Mouse (Mus musculus) retina, embryonic 14.5 days (tissue): Measurements from ENCODE around the gene Smad5.

Experiments
- DNase-seq: peaks from one replicate; pipeline ENCODE4 v3.0.0-alpha.2; 2015; ENCODE audit warnings: low spot score

The Smad5 gene

DNA sequence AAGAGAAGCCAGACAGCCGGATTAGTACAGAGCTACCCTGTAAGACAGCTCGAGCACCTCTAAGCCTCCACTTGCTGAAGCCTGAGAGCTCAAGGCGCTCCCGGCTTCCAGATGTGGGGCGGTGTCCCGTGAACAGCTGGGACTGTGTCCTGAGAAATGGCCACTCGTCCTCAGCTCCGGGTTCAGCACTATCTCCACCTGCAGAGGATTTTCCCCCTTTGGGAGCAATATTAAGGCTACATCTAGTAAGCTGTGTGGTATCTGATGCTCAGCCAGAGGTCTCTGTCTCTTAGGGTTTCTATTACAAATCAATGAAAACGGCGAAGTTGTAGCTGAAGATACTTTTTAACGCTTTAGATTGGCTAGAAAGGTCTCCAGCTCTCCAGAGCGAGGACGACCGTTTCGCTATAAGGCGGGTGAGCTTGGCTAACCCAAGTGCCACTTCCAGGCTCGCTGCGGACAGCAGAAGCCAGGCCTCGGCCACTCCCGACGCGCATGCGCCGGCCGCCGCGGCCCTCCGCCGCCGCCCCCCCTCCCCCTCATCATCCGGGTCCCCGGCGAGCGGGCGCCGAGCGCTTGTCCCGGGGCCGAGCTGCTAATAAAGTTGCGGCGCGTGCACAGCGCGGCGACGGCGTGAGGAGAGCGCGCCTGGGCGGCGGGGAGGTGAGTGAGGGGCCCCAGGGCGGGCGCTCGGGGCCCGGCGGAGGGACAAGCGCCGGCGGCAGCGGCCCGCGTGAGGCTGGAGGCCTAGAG, at the start of gene Smad5:
TSS of gene Smad5 (plus strand) at position 542 of the 753 bp plus-strand sequence.
- DNase-seq: peak; percentile 95

GRCm38 (mm10) chr13:56654176-56654575, 48.6 kb upstream of the Smad5 start:
- DNase-seq: no peak

- peak; percentile 88 for DNase-seq
Measured at GRCm38 (mm10) chr13:56657946-56658512, 44.8 kb upstream of the Smad5 start.

- no peak for DNase-seq
Measured at GRCm38 (mm10) chr13:56658931-56659330, 43.9 kb upstream of the Smad5 start.

DNA sequence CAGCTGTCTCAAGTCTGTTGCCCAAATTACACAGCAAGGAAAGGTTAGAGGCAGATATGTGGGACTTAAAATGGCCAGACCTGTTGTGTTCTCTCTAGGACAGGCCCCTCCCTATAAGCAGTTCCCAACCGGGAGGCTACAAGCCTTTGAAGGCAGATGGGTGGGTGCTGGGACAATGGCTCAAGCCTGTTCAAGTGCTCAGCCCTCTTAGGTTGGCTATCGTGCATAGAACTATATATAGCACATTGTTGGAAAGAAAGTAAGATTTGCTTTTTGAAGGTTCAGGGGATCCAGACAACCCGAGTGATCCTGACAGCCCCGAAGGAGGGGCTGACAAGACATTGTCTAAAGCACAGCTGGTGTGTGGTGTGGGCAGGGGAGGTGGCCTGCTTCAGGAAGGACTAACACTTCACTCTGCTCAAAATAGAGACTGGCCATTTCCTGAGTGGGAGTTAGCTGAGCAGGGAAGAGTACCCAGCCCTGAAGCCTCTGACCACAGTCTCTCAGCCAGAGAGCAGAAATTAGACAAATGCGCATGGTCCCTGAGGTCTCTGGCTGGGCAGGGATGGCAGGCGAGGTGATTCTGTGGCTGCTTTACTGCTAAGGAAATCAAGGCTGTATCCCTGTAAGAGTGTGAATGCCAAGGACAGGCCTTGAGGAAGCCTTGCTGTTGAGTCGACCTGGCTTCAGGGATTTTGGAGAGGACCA, 40.7 kb upstream of the Smad5 start:
- no peak for DNase-seq

DNA sequence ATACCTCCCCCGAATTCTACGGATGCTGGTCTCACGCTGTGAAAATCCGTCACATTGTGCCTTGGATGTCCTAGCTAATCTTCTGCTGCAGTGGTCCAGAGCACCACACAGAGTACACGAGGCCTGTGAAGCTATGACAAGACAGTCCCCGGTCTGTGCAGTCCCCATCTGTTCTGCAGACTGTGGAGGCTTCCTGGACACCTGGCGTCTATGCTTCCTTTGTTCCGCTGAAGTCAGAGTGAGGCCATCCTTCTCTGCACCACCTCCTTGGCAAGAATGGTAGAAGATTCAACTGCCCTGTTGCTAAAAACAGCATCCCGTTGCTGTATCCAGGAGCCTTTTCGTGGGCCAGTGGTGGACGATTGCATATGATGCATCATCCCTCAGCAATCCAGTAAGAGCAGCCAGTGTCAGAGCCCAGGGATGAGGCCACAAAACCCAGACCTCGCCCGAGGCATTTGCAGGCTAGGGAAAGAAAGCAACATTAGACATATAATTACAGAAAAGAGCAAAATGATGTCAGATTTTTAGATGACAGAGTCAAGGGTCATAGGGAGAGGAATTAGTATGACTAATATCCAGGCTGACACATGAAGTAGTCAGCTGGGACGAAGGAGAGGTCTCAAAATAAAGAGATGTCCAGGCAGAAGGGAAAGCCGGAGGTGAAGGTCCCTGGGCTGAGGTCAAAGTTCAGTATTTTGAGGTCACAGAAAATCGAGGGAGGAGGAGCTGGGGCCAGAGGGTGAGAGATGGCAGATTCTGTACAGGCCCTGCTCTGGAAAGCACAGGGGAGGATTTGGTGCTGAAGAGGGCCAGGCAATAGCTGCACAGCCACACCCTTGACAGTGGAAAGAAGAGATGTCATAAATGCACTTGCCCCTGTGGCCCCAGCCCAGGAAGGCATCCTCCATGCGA, 38.3 kb upstream of the Smad5 start:
- no peak for DNase-seq

DNA sequence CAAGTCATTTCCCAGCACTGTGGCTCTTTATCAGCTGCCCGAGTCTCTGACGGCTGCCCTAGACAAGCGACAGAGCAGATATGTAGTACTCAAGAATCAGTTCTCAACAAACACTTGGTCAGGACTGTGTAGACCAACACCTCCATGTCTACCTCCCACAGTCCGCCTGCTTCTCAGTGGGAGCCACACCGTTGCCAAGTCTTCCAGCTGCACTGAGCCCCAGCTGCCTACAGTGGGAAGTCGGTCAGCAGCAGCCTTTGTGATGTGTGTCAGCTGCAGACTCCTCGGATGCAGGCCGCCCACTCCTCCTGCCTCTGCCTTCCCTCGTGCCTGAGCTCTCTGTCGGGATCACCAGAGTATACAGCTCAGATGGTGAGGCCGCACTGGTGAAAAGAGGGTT, 31.6 kb upstream of the Smad5 start:
- no peak for DNase-seq

GRCm38 (mm10) chr13:56677731-56678130, 25.1 kb upstream of the Smad5 start:
- no peak for DNase-seq

DNA sequence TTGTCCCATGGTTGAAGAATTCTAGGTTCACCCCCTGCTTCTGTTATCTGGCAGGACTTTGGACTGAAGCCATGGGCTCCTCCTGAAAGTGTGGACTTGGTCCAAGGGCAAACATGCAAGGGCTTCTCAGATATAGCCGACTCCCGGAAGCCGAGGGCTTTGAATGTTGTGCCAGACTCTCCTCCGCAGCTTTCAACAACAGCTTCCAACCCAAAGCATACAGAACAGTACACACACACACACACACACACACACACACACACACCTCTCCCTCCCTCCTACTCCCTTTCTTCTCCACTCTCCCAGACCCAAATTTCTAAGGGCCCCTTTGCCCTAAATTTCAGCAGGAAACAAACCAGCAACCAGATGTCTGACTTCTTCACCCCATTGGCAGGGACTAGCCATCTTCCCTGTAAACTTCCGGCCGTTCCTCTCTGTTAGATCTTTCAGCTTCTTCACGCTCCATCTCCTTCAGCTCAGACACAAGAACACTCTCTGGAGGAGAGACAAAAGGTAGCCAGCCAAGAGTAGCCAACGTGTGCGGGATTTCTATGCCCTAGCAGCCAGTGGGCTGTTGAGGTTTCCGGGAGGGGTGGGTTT, 24.5 kb upstream of the Smad5 start:
- peak; percentile 34 for DNase-seq

DNA sequence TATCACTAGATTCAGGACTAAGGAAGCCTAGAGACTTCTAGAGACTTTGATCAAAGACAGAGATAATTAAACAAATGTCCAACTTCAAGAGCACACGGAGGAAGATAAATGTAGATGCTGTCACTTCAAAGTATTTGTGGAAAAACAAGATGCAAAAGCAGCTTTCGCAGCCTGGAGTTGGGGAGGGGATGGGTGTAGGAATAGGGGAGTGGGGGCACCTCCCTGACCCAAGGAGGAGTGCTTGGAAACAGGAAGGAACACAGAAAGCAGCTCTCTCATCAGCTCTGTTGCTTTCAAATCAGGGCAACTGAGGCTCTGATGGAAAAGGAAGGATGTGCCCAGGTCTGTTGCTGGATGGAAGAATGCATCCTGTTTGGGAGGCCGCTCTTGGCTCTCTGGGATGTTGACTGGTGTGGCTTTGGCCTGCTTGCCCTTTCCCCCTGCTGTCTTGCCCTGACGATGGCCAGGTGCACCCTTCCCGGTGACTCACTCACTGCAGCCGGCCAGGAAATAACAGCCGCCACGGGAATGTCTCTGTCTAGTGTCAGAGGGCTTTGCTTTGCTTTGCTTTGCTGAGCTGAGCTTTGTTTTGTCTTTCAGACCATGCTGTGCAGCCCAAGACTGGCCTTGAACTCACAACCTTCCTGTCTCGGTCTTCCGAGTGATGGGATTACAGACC, 23.8 kb upstream of the Smad5 start:
- DNase-seq: no peak

DNA sequence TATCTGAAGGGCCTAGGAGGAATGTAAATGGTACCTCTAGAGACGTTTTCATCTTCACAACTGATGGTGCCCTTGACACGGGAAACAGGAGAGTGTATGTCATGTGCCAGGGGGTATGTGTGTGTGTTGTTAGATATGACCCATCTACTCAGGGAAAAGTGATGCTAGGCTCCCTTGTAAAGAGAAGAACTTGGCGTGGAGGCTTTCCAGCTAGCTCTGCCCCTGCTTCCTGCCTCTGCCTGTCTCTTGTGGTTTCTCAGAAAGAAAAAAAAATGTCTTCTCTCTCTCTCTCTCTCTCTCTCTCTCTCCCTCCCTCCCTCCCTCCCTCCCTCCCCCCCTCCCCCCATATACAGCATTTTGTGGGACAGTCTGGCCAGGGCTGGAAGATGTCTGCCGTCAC, 20.9 kb upstream of the Smad5 start:
- no peak for DNase-seq

- no peak for DNase-seq
Measured at GRCm38 (mm10) chr13:56682326-56682725, 20.5 kb upstream of the Smad5 start.

GRCm38 (mm10) chr13:56683306-56683705, 19.5 kb upstream of the Smad5 start:
- DNase-seq: no peak

GRCm38 (mm10) chr13:56692011-56692410, 10.8 kb upstream of the Smad5 start:
- no peak for DNase-seq

GRCm38 (mm10) chr13:56692644-56693043, 10.2 kb upstream of the Smad5 start:
- DNase-seq: no peak

DNA sequence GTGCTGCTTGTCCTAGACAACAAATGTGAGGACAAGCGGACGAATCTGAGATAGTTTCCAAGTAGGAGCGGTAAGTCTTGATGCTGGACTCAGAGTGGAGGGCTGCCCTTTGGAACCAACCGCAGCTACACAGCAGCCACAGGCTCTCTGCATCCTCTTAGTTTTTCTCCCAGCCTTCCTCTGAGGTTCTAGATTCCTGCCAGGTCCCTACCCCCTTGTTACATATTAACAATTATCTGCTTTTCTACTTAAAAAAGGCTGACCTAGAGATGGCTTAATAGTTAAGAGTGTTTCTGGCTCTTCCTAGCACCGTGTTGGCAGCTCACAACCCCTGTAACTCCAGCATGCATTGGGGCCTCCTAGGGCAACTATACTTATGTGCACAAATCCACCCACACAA, 7.1 kb upstream of the Smad5 start:
- DNase-seq: no peak

- no peak for DNase-seq
Measured at GRCm38 (mm10) chr13:56696699-56697098, 6.1 kb upstream of the Smad5 start.

GRCm38 (mm10) chr13:56697171-56697570, 5.6 kb upstream of the Smad5 start:
- no peak for DNase-seq

DNA sequence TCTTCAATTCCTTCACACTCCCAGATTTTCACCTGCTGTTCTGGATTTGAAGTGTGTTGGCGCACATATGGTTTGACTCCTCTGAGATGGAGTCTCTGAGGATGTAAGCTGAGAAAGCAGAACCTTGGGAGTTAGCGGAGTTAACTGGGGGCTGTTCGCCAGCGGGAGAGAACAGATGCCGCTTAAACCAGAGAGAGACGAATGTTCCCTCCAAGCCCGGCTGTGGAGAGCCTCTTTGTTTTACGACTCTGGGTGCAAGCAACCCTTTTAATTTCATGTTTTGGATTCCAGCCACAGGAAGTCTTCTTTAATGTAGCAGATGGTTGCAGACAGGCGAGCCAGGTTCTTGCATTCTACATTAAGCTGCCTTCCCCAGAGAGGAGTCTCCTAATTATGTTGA, 4.4 kb upstream of the Smad5 start:
- DNase-seq: peak; percentile 27

GRCm38 (mm10) chr13:56699370-56699769, 3.4 kb upstream of the Smad5 start:
- no peak for DNase-seq

DNA sequence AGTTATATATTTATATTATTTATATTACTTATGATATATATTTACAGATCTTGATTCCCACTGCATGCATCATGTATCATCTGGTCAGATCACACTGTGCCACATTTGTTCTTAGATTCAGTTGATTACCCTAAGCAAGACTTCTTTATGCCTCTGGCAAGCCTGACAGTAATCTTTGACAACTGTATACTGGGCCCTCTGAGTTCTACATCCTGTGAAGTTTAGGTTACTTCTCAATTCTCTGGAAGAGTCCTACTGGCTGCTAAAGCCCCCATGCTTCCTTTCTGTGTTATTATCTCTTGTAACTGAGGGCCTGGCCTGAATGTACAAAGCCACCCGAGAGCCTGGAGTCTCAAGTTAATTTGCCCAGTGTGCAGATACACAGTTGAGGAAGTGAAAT, 1.8 kb upstream of the Smad5 start:
- DNase-seq: no peak
